Mouse (Mus musculus): ENCODE data around the gene Rac2.
A peak's percentile ranks its signal among the peaks of the same experiment; 100 is the strongest.

Gene Rac2

DNA sequence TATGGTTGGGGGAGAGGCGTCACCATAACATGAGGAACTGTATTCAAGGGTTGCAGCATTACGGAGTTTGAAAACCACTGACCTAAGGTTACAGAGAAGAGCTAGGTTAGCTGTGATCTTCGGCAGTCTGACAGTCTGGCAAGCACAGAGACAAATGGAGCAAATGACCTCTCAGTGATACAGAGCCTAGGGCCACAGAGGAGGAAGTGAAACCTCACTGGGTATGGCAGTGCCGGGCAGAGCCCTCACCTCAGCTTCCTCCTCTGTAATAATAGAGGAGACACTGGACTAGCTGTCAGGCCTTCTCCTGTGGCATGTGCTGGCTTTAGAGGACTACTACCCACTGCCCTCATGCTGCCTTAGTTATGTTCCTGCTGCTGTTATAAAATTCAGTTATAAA is 16.3 kb upstream of the Rac2 start:
- no peak for DNase-seq (ENCODE audit: low read depth, low spot score)

GRCm38 (mm10) chr15:78588049-78588448 is 15.5 kb upstream of the Rac2 start:
- no peak for DNase-seq (ENCODE audit: low read depth, low spot score)

DNA sequence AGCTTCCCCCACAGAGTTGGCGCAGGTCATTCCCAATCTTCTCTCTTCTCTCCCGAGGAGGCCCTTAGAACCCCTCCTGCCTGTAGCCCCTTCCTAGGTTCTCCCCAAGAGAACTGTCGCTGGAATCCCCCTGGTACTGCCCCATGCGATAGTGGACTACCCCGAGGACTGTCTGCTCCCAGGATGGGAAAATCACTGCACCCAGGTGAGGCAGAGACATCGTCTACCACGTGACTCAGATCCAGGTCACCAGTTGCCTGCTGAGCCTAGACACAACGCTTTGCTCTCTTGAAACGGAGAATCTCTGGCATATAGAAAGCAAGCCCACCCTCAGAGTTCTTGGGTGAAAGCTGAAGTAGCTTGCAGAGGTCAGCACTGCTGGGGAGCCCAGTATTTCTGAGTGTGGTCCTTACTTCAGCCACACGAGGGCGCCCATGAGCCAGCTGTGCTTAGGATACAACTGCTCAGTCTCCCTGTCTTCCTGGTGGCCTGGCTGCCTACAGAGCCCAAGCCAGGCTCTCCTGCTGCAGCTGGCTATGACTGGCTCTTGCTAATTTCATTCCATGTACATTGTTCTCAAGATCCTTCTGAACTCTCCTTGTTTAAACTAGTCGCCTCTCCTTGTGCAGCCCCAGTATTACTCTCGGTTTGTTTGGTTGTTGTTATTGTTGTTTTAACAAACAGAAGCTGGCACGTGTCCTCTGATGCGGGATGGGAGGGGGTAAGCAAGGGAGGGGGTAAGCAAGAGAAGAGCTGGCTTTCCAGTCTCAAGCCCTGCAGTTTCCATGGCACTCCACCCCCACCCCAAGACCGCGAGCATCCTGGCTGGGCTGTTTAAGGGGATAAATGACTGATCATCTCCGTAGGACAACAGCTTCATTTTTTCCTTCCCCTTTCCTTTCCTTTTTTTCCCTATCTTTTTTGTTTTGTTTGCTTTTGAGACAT is 14.7 kb upstream of the Rac2 start:
- peak; percentile 91 for DNase-seq (ENCODE audit: low read depth, low spot score)

DNA sequence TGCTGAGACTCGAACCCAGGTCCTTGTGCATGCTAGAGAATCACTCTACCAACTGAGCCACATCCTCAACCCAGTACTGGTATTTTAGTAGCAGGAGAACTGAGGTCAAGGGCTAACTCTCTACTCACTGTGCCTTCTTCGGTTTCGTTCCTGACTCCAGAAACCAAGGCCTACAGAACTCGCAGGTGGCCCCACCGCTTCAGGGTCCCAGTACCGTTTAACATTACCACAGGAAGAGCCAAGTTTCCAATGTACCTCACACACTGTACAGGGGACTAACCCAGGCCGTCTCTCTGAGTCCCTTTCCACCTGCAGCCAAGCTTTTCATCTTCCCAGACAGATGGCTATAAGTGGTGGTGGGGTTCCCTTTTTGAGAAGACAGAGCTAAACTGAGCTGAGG is 12.8 kb upstream of the Rac2 start:
- no peak for DNase-seq (ENCODE audit: low read depth, low spot score)

GRCm38 (mm10) chr15:78583352-78583751 is 10.8 kb upstream of the Rac2 start:
- no peak for DNase-seq (ENCODE audit: low read depth, low spot score)

- DNase-seq (ENCODE audit: low read depth, low spot score), result peak; percentile 72
These were observed 3.8 kb upstream of the Rac2 start for GRCm38 (mm10) chr15:78576284-78576810.

DNA sequence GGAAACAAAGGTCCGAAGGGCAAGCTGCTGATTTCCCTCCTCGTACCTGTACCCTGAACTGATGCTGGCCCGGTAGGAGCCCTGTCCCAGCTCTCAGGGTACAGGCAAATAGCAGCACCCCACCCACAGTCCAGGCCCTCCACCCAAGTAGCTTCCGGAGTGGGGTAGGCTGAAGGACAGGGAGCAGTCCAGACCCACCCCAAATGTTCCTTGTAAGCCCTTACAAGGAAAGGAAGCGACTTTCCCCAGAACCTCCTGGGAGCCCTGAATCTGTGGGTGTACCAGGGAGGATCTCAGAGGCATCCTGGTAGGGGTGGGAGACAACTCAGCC is 348 bp downstream of the Rac2 start:
- DNase-seq (ENCODE audit: low read depth, low spot score), result no peak

GRCm38 (mm10) chr15:78571554-78572269 is 871 bp downstream of the Rac2 start:
- peak; percentile 84 for DNase-seq (ENCODE audit: low read depth, low spot score)

- no peak for DNase-seq (ENCODE audit: low read depth, low spot score)
These were observed 2.4 kb downstream of the Rac2 start for GRCm38 (mm10) chr15:78570170-78570569.

DNA sequence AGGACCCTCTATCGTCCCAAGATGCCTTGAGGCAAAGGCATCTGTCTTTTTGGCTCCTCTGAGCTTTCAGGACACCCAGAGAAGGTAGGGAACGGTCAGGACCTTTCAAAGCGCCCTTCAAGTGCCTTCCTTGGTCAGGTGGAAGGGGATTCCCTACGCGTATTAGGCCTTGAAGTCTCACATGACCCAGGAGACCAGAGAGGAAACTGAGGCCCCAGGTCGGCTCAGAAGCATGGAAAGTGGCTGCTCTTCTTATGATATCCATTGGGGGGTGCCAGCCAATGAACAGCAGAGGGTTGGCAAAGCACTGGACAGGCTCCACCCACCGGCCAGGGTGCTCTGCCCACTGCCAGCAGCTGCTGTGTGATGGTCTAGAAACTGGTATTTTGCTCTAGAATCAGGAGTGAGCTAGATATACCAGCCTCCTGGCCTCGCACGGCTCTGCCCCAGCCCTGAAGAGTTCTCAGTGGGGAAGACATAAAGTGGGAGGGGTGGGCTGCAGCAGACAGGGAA is 4.9 kb downstream of the Rac2 start:
- peak; percentile 41 for DNase-seq (ENCODE audit: low read depth, low spot score)

DNA sequence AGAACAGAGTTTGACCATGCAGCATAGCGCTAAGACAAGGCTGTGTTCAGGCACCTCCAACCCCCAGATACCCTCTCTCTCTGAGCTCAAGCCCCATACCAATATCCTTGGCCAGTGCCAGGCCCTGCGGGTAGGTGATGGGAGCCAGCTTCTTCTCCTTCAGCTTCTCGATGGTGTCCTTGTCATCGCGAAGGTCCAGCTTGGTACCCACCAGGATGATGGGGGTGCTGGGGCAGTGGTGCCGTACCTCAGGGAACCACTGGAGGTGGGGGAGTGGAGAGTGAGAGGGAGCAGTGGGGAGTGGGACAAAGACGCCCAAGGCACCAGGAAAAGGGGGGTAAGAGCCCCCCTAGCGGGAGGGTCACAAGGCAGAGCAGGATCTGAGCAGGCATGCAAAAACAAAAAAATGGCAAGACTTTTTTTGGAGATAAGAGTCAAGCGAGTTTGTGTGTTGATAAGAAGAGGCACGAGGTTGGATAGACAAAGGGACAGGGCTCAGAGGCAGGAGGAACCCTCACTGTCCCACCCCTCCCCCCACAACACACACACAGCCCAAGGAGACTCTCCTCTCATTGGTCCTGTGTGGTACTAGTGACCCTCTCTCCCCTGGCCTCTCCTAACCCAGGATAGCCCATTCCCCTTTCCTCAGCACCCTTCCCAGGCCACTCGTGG is 7.7 kb downstream of the Rac2 start:
- DNase-seq (ENCODE audit: low read depth, low spot score), result no peak

- DNase-seq (ENCODE audit: low read depth, low spot score), result peak; percentile 88
These were observed 8.6 kb downstream of the Rac2 start for GRCm38 (mm10) chr15:78563937-78564336.

- DNase-seq (ENCODE audit: low read depth, low spot score), result no peak
These were observed 9.2 kb downstream of the Rac2 start for GRCm38 (mm10) chr15:78563344-78563743.

DNA sequence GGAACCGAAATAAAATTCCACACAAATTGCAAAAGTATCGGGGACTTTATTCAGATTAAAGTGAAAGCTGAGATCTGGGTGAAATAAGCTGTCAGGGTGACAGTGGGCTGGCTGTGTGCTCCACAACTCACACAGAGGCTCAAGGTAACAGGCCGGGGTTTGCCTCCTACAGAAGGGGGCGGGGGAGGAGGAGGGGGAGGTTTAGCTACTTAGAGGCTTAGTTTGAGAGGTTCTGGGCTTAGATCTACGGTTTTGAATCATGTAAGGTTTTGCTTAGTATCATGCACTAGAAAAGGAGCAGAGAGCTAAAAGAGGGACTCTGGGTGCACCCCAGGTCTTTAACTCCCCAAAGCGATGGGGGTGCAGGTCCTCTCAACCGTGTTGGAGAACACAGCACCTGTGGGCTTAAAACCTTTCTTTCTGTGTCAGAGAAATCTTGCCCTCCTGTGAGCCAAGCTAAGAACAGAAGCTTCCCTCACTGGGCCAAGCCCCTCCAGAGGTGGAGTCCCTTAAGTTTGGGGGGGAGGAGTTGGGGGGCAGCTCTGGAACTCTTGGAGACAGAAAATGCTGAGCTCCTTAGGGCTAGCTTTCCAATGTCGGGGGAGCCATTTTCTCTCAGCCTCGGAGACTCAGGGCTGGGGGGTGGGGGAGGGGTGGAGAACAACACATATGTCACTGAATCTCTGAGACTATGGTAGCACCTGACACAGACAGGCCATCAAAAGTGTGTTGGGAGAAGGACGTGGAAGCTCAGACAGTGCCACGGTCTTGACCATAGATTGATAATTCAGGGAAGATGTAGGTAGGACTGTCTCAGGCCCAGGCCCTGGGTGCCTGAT is 13.2 kb downstream of the Rac2 start:
- DNase-seq (ENCODE audit: low read depth, low spot score), result peak; percentile 78

- peak; percentile 58 for DNase-seq (ENCODE audit: low read depth, low spot score)
These were observed 14.7 kb downstream of the Rac2 start for GRCm38 (mm10) chr15:78557693-78558535.

GRCm38 (mm10) chr15:78554545-78555313 is 17.9 kb downstream of the Rac2 start:
- DNase-seq (ENCODE audit: low read depth, low spot score), result no peak

DNA sequence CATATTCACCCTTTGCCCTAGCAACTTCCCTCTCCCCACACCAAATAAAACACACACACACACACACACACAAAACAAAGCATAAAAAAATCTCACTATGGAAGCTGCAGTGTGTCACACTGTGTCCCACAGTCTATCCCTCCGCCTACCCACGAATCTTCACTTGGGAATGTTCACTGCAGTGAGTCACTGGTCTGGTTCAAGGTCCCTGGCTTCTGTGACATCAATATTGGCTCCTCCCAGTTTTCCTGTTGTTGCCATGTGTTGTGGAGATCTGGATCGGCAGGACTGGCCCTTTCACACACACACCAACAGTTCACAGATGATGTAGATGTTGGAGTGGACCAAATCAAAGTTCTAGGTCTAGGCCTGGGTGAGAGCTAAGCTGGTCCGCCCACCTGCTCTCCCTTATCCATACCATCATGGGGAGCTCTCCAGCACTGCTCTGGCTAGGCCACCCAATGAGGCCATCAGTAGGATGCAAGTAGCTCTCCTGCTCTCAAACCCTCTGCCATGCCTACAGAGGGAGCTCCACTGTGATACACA is 23.3 kb downstream of the Rac2 start:
- no peak for DNase-seq (ENCODE audit: low read depth, low spot score)

DNA sequence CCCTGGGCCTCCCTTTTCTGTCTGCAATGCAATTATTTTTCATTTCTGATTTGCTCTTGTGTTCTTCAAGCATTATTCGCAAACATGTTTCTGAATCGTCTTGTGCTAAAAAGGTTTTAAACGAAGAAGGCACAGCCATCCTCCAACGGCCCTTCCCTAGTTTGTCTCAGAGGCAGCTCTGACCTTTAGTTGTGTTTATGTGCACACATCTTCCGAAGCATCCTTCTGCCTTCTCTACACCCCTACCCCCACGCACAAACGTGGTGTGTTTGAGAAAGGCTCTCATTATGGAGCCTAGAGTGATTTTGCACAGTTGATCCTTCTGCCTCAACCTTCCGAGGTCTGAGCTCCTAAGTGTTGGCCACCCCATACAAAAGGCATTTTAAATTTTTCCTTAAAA is 23.9 kb downstream of the Rac2 start:
- DNase-seq (ENCODE audit: low read depth, low spot score), result no peak

DNA sequence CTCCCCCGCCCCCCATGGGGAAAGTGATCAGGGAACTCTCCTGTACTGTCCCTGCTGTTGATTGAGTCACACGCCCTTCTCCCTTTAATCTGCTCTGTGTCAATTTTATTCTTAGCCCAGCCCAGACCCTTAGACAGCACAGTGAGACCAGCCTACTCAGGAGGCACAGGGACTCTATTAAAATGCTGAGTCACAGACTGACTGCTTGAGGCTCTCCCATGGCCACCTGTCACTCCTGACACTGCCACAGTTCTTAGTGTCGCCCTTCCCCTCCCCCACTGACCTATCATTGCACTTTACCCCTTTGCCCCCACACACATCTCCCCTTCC is 24.3 kb downstream of the Rac2 start:
- DNase-seq (ENCODE audit: low read depth, low spot score), result no peak
